Mouse (Mus musculus): Measurements from ENCODE around the gene Sorbs2. TPM values are rescaled to one million over a fixed set of nuclear protein-coding genes. Genes with fewer than 3 reads are reported as not detected.

Gene Sorbs2
- total and polyA plus RNA-seq, 2 experiments from 2014 or later, result 33.2 to 88.8 TPM

DNA sequence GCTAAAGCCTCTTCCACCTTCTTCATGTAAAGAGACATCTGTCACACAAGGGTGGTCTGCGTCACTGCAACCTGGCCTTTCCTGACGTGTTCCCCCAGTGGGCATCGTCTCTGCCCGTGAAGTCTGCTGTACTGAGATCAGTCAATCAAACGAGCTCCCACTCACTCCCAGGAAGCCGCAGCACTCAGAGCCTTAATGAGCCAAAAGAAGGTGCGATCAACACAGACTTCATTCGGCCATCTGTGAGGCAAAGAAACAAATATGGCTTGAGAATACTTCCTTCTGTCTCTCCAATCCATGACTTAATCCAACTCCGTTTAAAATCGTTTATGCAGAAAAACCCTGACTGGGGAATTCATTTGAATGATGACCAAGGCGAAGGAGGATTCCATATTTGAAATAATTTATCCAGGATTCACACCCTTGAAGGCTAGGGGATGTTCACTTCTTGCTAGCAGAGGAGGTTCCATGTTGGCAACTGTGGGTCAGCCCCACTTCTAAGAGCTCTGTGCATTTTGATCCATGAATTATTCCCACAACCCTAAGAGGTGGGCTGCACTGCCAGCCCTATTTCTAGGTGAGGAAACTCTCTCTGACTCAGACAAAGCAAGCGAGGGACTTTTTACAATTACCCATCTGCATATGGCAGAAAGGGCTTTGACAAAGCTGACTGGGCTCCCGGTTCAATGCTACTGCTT lies 207.9 kb downstream of the Sorbs2 start:
- peak; percentile 91 for ATAC-seq
- Histone ChIP-seq H3K4me2 (ENCODE audit: low read depth) (no peak overlapping the region), H3K4me3 (ENCODE audit: low read depth, low read length) (no peak overlapping the region), H3K9ac (no peak overlapping the region), H3K27ac (ENCODE audit: low read depth, low read length) (peak overlapping the region; percentile 35), H3K9me3 (ENCODE audit: low read length) (no peaks in the 10 kb centered on the region), H3K27me3 (ENCODE audit: insufficient read depth, low read length) (no peaks in the 10 kb centered on the region), H3K36me3 (ENCODE audit: insufficient read depth) (no peaks in the 10 kb centered on the region), H3K4me1 (ENCODE audit: insufficient read depth) (peaks cover 15% of the 10 kb centered on the region)
- WGBS, result 31% methylated on average over 13 of the region's 13 CpGs
- DNase-seq, result peak; percentile 85
- TF ChIP-seq CTCF (IDR thresholded peaks at IDR 0.05; ENCODE audit: low read depth), result no peak

- no peaks in the 10 kb centered on the region for H3K27me3 ChIP-seq (ENCODE audit: insufficient read depth, low read length)
- TF ChIP-seq CTCF (IDR thresholded peaks at IDR 0.05; ENCODE audit: low read depth), result no peak
- no peaks in the 10 kb centered on the region for H3K36me3 ChIP-seq (ENCODE audit: insufficient read depth)
- H3K4me3 ChIP-seq (ENCODE audit: low read depth, low read length), result no peak overlapping the region
- H3K9me3 ChIP-seq (ENCODE audit: low read length), result no peaks in the 10 kb centered on the region
- no peak for DNase-seq
- ATAC-seq, result no peak
- peaks cover 2% of the 10 kb centered on the region; the same call in 1 of the 2 replicates for H3K4me1 ChIP-seq (ENCODE audit: insufficient read depth)
- no peak overlapping the region for H3K4me2 ChIP-seq (ENCODE audit: low read depth)
- 73% methylated on average over 8 of the region's 8 CpGs for WGBS
- no peak overlapping the region for H3K27ac ChIP-seq (ENCODE audit: low read depth, low read length)
- no peak overlapping the region for H3K9ac ChIP-seq
Observed at GRCm38 (mm10) chr8:45719776-45720175, 212.2 kb downstream of the Sorbs2 start.

DNA sequence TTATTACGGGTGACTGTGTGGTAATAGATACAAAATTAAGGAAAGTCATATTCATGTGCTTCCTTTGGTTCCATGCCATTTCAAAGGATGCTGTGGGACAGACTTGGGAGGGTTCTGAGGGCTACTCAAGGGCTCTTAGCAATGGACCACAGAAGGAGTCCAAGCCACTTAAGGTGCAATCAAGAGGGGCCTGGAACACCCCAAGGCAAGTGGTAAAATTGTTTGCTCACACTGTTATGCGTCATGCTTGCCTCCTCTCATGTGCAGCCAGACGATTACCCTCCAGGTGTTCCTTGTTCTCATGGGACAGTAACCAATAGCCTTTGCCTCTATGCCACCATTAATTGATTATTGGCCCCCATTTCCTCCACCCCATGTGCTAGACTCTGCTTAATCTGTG lies 216.6 kb downstream of the Sorbs2 start:
- Histone ChIP-seq H3K36me3 (ENCODE audit: insufficient read depth) (no peaks in the 10 kb centered on the region), H3K9me3 (ENCODE audit: low read length) (no peaks in the 10 kb centered on the region), H3K27ac (ENCODE audit: low read depth, low read length) (no peak overlapping the region), H3K4me2 (ENCODE audit: low read depth) (no peak overlapping the region), H3K27me3 (ENCODE audit: insufficient read depth, low read length) (no peaks in the 10 kb centered on the region), H3K4me3 (ENCODE audit: low read depth, low read length) (no peak overlapping the region), H3K9ac (no peak overlapping the region), H3K4me1 (ENCODE audit: insufficient read depth) (no peaks in the 10 kb centered on the region)
- WGBS, result 90% methylated on average over 3 of the region's 3 CpGs
- no peak for TF ChIP-seq CTCF (IDR thresholded peaks at IDR 0.05; ENCODE audit: low read depth)
- no peak for DNase-seq
- no peak for ATAC-seq

DNA sequence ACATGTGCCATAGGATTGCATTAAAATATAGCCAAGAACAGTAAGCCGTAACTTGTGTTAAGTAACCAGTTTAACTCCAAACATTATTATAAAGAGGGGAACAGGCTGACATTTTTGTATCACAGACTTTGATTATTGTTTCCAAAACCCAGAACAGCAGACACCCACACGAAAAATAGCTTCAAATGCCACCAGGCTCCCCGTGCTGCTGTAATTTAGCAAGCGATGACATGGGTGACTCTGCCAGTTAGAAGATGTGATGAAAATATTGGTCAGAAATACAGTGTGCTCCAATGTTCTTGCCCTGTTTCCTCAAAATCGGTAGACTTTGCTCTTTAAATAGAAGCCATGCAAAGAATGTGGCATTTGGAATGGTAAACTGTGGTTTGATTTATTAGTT lies 217.7 kb downstream of the Sorbs2 start:
- H3K9ac ChIP-seq, result no peak overlapping the region
- no peak overlapping the region for H3K4me2 ChIP-seq (ENCODE audit: low read depth)
- ATAC-seq (no peak), DNase-seq (no peak)
- no peaks in the 10 kb centered on the region for H3K9me3 ChIP-seq (ENCODE audit: low read length)
- H3K4me1 ChIP-seq (ENCODE audit: insufficient read depth), result no peaks in the 10 kb centered on the region
- H3K27me3 ChIP-seq (ENCODE audit: insufficient read depth, low read length), result no peaks in the 10 kb centered on the region
- no peak overlapping the region for H3K4me3 ChIP-seq (ENCODE audit: low read depth, low read length)
- no peak for TF ChIP-seq CTCF (IDR thresholded peaks at IDR 0.05; ENCODE audit: low read depth)
- no peak overlapping the region for H3K27ac ChIP-seq (ENCODE audit: low read depth, low read length)
- H3K36me3 ChIP-seq (ENCODE audit: insufficient read depth), result no peaks in the 10 kb centered on the region
- WGBS, result 69% methylated on average over 5 of the region's 5 CpGs

- WGBS, result 71% methylated on average over 7 of the region's 7 CpGs
- H3K4me1 ChIP-seq (ENCODE audit: insufficient read depth), result no peaks in the 10 kb centered on the region
- H3K27me3 ChIP-seq (ENCODE audit: insufficient read depth, low read length), result no peaks in the 10 kb centered on the region
- no peak for DNase-seq
- no peak overlapping the region for H3K9ac ChIP-seq
- H3K27ac ChIP-seq (ENCODE audit: low read depth, low read length), result no peak overlapping the region
- no peak overlapping the region for H3K4me2 ChIP-seq (ENCODE audit: low read depth)
- no peak for ATAC-seq
- H3K36me3 ChIP-seq (ENCODE audit: insufficient read depth), result no peaks in the 10 kb centered on the region
- H3K9me3 ChIP-seq (ENCODE audit: low read length), result no peaks in the 10 kb centered on the region
- no peak for TF ChIP-seq CTCF (IDR thresholded peaks at IDR 0.05; ENCODE audit: low read depth)
- no peak overlapping the region for H3K4me3 ChIP-seq (ENCODE audit: low read depth, low read length)
Observed at GRCm38 (mm10) chr8:45729850-45730382, 222.3 kb downstream of the Sorbs2 start.

DNA sequence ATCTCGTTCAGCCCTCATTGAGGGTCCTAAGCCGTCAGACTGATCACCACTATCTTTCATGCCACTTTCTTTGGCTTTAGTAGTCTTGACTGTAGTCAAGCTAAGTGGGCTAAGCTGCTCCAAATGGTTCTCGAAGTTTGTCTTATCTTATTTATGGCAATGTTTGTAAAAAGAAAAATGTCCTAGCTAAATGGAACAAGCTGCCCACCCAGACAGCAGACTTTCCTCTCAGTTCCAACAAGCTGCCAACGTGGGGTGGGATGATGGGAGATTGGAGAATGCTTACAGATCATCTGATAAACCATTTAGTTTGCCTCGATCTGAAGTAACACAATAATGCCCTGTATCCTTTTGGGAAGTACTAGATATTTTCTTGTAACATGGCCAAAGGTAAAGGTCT lies 223.2 kb downstream of the Sorbs2 start:
- no peak overlapping the region for H3K9ac ChIP-seq
- no peak overlapping the region for H3K4me2 ChIP-seq (ENCODE audit: low read depth)
- DNase-seq (no peak), ATAC-seq (no peak)
- WGBS, result 71% methylated on average over 5 of the region's 5 CpGs
- no peaks in the 10 kb centered on the region for H3K9me3 ChIP-seq (ENCODE audit: low read length)
- no peak overlapping the region for H3K27ac ChIP-seq (ENCODE audit: low read depth, low read length)
- no peaks in the 10 kb centered on the region for H3K36me3 ChIP-seq (ENCODE audit: insufficient read depth)
- no peak for TF ChIP-seq CTCF (IDR thresholded peaks at IDR 0.05; ENCODE audit: low read depth)
- no peaks in the 10 kb centered on the region for H3K4me1 ChIP-seq (ENCODE audit: insufficient read depth)
- no peak overlapping the region for H3K4me3 ChIP-seq (ENCODE audit: low read depth, low read length)
- H3K27me3 ChIP-seq (ENCODE audit: insufficient read depth, low read length), result no peaks in the 10 kb centered on the region

- 28% methylated on average over 8 of the region's 8 CpGs for WGBS
- DNase-seq (peak; percentile 62), ATAC-seq (peak; percentile 94)
Observed at GRCm38 (mm10) chr8:45734071-45734470, 226.5 kb downstream of the Sorbs2 start.

More at GRCm38 (mm10) chr8:45734071-45734470, 226.5 kb downstream of the Sorbs2 start:
- no peak overlapping the region for H3K9ac ChIP-seq
- H3K4me3 ChIP-seq (ENCODE audit: low read depth, low read length), result no peak overlapping the region
- H3K27ac ChIP-seq (ENCODE audit: low read depth, low read length), result 0 out of 2 replicates have a peak overlapping the region, but pooled peaks have one; percentile 67
- no peak for TF ChIP-seq CTCF (IDR thresholded peaks at IDR 0.05; ENCODE audit: low read depth)
- H3K36me3 ChIP-seq (ENCODE audit: insufficient read depth), result no peaks in the 10 kb centered on the region
- H3K4me2 ChIP-seq (ENCODE audit: low read depth), result no peak overlapping the region
- no peaks in the 10 kb centered on the region for H3K9me3 ChIP-seq (ENCODE audit: low read length)
- no peaks in the 10 kb centered on the region for H3K27me3 ChIP-seq (ENCODE audit: insufficient read depth, low read length)
- no peaks in the 10 kb centered on the region for H3K4me1 ChIP-seq (ENCODE audit: insufficient read depth)
